Mouse (Mus musculus): ENCODE data around the gene Pde4c. TPM values are rescaled to one million over a fixed set of nuclear protein-coding genes. Genes with fewer than 3 reads are reported as not detected.

Pde4c gene
- total RNA-seq, 2 experiments from 2014 or later: 0.74 to 1.0 TPM

- DNase-seq: no peak
These were observed 25.9 kb upstream of the Pde4c start for GRCm38 (mm10) chr8:70697366-70698250.

- peak; percentile 100 for DNase-seq
These were observed 25.0 kb upstream of the Pde4c start, which contains the start of gene Jund for GRCm38 (mm10) chr8:70698310-70699109. Gene Jund, plus strand, starts transcription at chr8:70698949.

- no peak for DNase-seq
These were observed 24.2 kb upstream of the Pde4c start for GRCm38 (mm10) chr8:70699116-70699833.

GRCm38 (mm10) chr8:70699834-70700554, 23.5 kb upstream of the Pde4c start:
- DNase-seq: peak; percentile 81

- peak; percentile 92 for DNase-seq
These were observed 23.0 kb upstream of the Pde4c start for GRCm38 (mm10) chr8:70700555-70700922.

- no peak for DNase-seq
These were observed 22.2 kb upstream of the Pde4c start for GRCm38 (mm10) chr8:70701048-70701981.

GRCm38 (mm10) chr8:70701982-70702841, 21.3 kb upstream of the Pde4c start:
- DNase-seq: peak; percentile 27

GRCm38 (mm10) chr8:70702842-70703182, 20.7 kb upstream of the Pde4c start:
- peak; percentile 85 for DNase-seq

GRCm38 (mm10) chr8:70703287-70703686, 20.2 kb upstream of the Pde4c start, which contains the start of gene Iqcn:
Gene Iqcn, plus strand, starts transcription at chr8:70703457.
- no peak for DNase-seq

GRCm38 (mm10) chr8:70708281-70708680, 15.2 kb upstream of the Pde4c start:
- no peak for DNase-seq

GRCm38 (mm10) chr8:70709794-70710193, 13.7 kb upstream of the Pde4c start:
- no peak for DNase-seq

GRCm38 (mm10) chr8:70710296-70710695, 13.2 kb upstream of the Pde4c start:
- peak; percentile 47 for DNase-seq

- DNase-seq: no peak
These were observed 12.5 kb upstream of the Pde4c start for GRCm38 (mm10) chr8:70711041-70711440.

GRCm38 (mm10) chr8:70713991-70714390, 9.5 kb upstream of the Pde4c start:
- no peak for DNase-seq

GRCm38 (mm10) chr8:70715086-70715485, 8.4 kb upstream of the Pde4c start:
- no peak for DNase-seq

GRCm38 (mm10) chr8:70716521-70717400, 6.8 kb upstream of the Pde4c start:
- DNase-seq: no peak

GRCm38 (mm10) chr8:70718297-70718696, 5.2 kb upstream of the Pde4c start, which contains the start of gene Gm3336:
Gene Gm3336, plus strand, starts transcription at chr8:70718543.
- DNase-seq: peak; percentile 66

- no peak for DNase-seq
These were observed 3.7 kb upstream of the Pde4c start for GRCm38 (mm10) chr8:70719796-70720270.

- peak; percentile 87 for DNase-seq
These were observed 2.8 kb upstream of the Pde4c start for GRCm38 (mm10) chr8:70720739-70721138.
